Mouse (Mus musculus): ENCODE results near the gene Nfasc. TPM values are rescaled to one million over a fixed set of nuclear protein-coding genes. Genes with fewer than 3 reads are reported as not detected.

Nfasc gene
- polyA plus RNA-seq, 1 experiment from 2014 or later: 31.9 TPM

- H3K9me3 ChIP-seq: no peaks in the 10 kb centered on the region
- no peak overlapping the region for H3K4me3 ChIP-seq (replicated peaks)
- H3K9ac ChIP-seq: no peak overlapping the region
- 0 out of 2 replicates have a peak, but pooled peaks cover 6% of the 10 kb centered on the region for H3K27me3 ChIP-seq
- no peak overlapping the region for H3K4me2 ChIP-seq
- peaks cover 23% of the 10 kb centered on the region for H3K4me1 ChIP-seq
- no peak for ATAC-seq (ENCODE audit: low FRiP score)
- 83% methylated on average over 10 of the region's 10 CpGs for WGBS
- H3K36me3 ChIP-seq (replicated peaks): no peaks in the 10 kb centered on the region
- peak overlapping the region; percentile 74; the same call in 1 of the 2 replicates for H3K27ac ChIP-seq
Observed at GRCm38 (mm10) chr1:132765222-132765621, 23.6 kb upstream of the Nfasc start.

GRCm38 (mm10) chr1:132759390-132759789 lies 17.8 kb upstream of the Nfasc start:
- 60% methylated on average over 6 of the region's 6 CpGs for WGBS
- Histone ChIP-seq H3K27me3 (no peaks in the 10 kb centered on the region), H3K4me2 (no peak overlapping the region), H3K9me3 (no peaks in the 10 kb centered on the region), H3K36me3 (replicated peaks) (no peaks in the 10 kb centered on the region), H3K27ac (no peak overlapping the region), H3K4me3 (replicated peaks) (no peak overlapping the region), H3K9ac (no peak overlapping the region), H3K4me1 (peaks cover 9% of the 10 kb centered on the region; the same call in 1 of the 2 replicates)
- no peak for ATAC-seq (ENCODE audit: low FRiP score)

- peak overlapping the region; percentile 30 for H3K4me3 ChIP-seq (replicated peaks)
- no peaks in the 10 kb centered on the region for H3K27me3 ChIP-seq
- peak; percentile 91 for ATAC-seq (ENCODE audit: low FRiP score)
- 9% methylated on average over 24 of the region's 24 CpGs for WGBS
- H3K9ac ChIP-seq: peak overlapping the region; percentile 29; the same call in 1 of the 2 replicates
- peak overlapping the region; percentile 54 for H3K4me2 ChIP-seq
- peaks cover 9% of the 10 kb centered on the region; the same call in 1 of the 2 replicates for H3K4me1 ChIP-seq
- 0 out of 2 replicates have a peak overlapping the region, but pooled peaks have one; percentile 36 for H3K27ac ChIP-seq
- H3K36me3 ChIP-seq (replicated peaks): no peaks in the 10 kb centered on the region
- H3K9me3 ChIP-seq: no peaks in the 10 kb centered on the region
Observed at GRCm38 (mm10) chr1:132758656-132759370, 17.2 kb upstream of the Nfasc start.

DNA sequence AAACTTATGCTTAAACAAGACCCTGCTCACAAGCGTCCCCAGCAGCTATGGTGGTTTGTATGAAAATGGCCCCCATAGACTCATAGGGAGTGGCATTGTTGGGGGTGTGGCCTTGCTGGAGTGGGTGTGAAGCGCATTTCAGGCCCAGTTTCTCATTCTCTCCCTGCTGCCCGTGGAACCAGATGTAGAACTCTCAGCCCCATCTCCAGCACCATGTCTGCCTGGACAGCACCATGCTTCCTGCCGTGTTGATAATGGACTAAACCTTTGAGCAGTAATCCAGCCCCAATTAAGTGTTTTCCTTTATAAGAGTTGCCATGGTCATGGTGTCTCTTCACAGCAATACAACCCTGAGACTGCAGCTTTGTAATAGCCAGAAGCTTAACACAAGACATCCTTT lies 13.6 kb upstream of the Nfasc start:
- WGBS: 66% methylated on average over 4 of the region's 4 CpGs
- H3K9me3 ChIP-seq: no peaks in the 10 kb centered on the region
- H3K36me3 ChIP-seq (replicated peaks): no peaks in the 10 kb centered on the region
- H3K4me3 ChIP-seq (replicated peaks): no peak overlapping the region
- no peak for ATAC-seq (ENCODE audit: low FRiP score)
- H3K4me2 ChIP-seq: no peak overlapping the region
- H3K9ac ChIP-seq: no peak overlapping the region
- no peak overlapping the region for H3K27ac ChIP-seq
- peaks cover 9% of the 10 kb centered on the region; the same call in 1 of the 2 replicates for H3K4me1 ChIP-seq
- H3K27me3 ChIP-seq: no peaks in the 10 kb centered on the region

DNA sequence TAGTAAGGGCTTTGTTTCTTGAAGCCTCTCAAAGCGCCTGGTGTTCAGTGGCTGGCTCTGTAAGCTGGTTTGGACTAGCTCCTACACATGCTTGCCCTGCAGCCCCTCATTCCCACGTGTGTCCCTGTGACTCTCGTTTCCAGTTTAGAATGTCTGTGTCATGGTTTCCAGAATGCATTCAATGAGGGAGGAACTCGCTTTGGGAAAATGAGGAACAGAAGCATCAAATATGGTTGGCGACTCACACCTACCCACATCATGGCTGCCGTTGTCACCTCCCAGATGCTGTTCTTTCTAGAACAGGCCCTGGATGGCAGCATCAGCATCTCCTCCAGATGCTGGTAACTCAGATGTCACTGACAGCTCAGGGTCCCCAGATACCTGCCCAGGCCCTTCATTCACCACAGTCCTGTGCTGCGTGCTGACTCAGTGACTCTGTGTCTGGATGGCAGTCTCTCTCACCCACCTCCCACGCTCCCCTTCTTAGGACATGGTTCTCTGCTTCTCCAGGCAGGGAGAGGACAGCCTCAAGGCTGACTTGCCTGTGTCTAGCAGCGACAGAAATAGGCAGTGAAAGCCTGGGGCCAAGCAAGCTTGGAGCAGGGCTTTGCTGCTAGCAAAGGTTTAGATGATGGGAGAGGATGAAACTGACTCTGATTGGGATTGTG lies 7.8 kb upstream of the Nfasc start:
- no peak overlapping the region for H3K9ac ChIP-seq
- no peaks in the 10 kb centered on the region for H3K27me3 ChIP-seq
- no peak overlapping the region for H3K4me3 ChIP-seq (replicated peaks)
- no peak overlapping the region for H3K27ac ChIP-seq
- no peaks in the 10 kb centered on the region for H3K9me3 ChIP-seq
- no peaks in the 10 kb centered on the region for H3K36me3 ChIP-seq (replicated peaks)
- ATAC-seq (ENCODE audit: low FRiP score): no peak
- H3K4me1 ChIP-seq: no peaks in the 10 kb centered on the region
- WGBS: 76% methylated on average over 9 of the region's 9 CpGs
- no peak overlapping the region for H3K4me2 ChIP-seq

DNA sequence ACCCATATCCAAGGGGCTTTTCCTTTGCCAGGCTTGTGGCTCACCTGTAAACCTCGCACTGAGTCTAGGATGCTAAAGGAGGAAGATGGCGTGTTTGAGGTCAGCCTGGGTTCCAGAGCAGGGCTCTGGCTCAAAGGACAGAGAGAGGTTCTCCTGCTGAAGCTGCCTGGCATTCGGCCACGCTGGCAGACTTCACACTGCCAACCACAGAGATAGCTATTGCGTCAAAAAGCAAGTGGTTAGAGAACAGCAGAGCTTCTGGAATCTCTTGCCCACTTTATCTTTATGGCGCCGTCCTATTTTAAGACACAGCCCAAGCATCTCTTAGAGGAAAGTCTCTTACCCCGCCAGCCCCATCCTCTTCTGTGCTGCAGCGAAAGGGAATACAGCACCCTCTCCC lies 4.7 kb upstream of the Nfasc start:
- H3K9ac ChIP-seq: no peak overlapping the region
- H3K27me3 ChIP-seq: peaks cover 13% of the 10 kb centered on the region; the same call in 1 of the 2 replicates
- no peak overlapping the region for H3K27ac ChIP-seq
- peaks cover 7% of the 10 kb centered on the region for H3K4me1 ChIP-seq
- H3K4me2 ChIP-seq: no peak overlapping the region
- no peak for ATAC-seq (ENCODE audit: low FRiP score)
- H3K4me3 ChIP-seq (replicated peaks): no peak overlapping the region
- WGBS: 92% methylated on average over 9 of the region's 9 CpGs
- no peaks in the 10 kb centered on the region for H3K36me3 ChIP-seq (replicated peaks)
- H3K9me3 ChIP-seq: no peaks in the 10 kb centered on the region

GRCm38 (mm10) chr1:132745636-132746035 lies 4.0 kb upstream of the Nfasc start:
- H3K4me3 ChIP-seq (replicated peaks): no peak overlapping the region
- H3K27ac ChIP-seq: no peak overlapping the region
- no peak overlapping the region for H3K4me2 ChIP-seq
- no peak overlapping the region for H3K9ac ChIP-seq
- WGBS: 82% methylated on average over 6 of the region's 6 CpGs
- ATAC-seq (ENCODE audit: low FRiP score): no peak
- H3K36me3 ChIP-seq (replicated peaks): no peaks in the 10 kb centered on the region
- H3K9me3 ChIP-seq: no peaks in the 10 kb centered on the region
- H3K27me3 ChIP-seq: peaks cover 16% of the 10 kb centered on the region; the same call in 1 of the 2 replicates
- peaks cover 13% of the 10 kb centered on the region for H3K4me1 ChIP-seq

- H3K27me3 ChIP-seq: peaks cover 56% of the 10 kb centered on the region
- H3K4me2 ChIP-seq: peak overlapping the region; percentile 75
- WGBS: 1% methylated on average over 11 of the region's 11 CpGs
- no peaks in the 10 kb centered on the region for H3K36me3 ChIP-seq (replicated peaks)
- peak overlapping the region; percentile 87 for H3K27ac ChIP-seq
- H3K4me3 ChIP-seq (replicated peaks): peak overlapping the region; percentile 64
- ATAC-seq (ENCODE audit: low FRiP score): peak; percentile 31
- peaks cover 74% of the 10 kb centered on the region for H3K4me1 ChIP-seq
- H3K9me3 ChIP-seq: no peaks in the 10 kb centered on the region
- peak overlapping the region; percentile 78; the same call in 1 of the 2 replicates for H3K9ac ChIP-seq
Observed at GRCm38 (mm10) chr1:132739077-132739521, 2.5 kb downstream of the Nfasc start.

DNA sequence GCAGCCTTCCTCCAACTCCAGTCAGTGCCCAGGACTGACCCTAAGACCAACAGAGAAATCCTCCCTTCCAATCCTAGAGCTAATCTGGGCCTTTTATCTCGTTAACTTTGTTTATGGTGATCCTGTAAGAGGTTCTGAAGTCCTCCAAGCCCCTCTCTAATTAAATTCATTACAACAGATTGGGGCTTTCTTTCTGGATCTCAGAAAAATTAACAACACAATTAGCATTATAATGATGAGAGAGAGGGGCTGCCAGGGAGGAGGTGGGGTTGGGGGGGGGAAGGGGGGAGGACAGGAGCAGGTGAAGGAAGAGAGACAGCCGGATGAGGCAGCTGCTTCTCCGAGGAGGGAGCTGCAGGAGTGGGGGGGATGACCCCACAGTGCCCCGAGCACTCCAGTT lies 5.4 kb downstream of the Nfasc start:
- peaks cover 87% of the 10 kb centered on the region for H3K4me1 ChIP-seq
- peak overlapping the region; percentile 61 for H3K27ac ChIP-seq
- no peaks in the 10 kb centered on the region for H3K36me3 ChIP-seq (replicated peaks)
- peaks cover 43% of the 10 kb centered on the region for H3K27me3 ChIP-seq
- no peaks in the 10 kb centered on the region for H3K9me3 ChIP-seq
- ATAC-seq (ENCODE audit: low FRiP score): no peak
- no peak overlapping the region for H3K9ac ChIP-seq
- WGBS: 2% methylated on average over 4 of the region's 4 CpGs
- no peak overlapping the region for H3K4me3 ChIP-seq (replicated peaks)
- H3K4me2 ChIP-seq: peak overlapping the region; percentile 3; the same call in 1 of the 2 replicates

GRCm38 (mm10) chr1:132733873-132734447 lies 7.6 kb downstream of the Nfasc start:
- 44% methylated on average over 9 of the region's 9 CpGs for WGBS
- Histone ChIP-seq H3K27me3 (peaks cover 30% of the 10 kb centered on the region), H3K4me3 (replicated peaks) (no peak overlapping the region), H3K4me1 (peaks cover 66% of the 10 kb centered on the region), H3K4me2 (no peak overlapping the region), H3K9ac (no peak overlapping the region), H3K27ac (no peak overlapping the region), H3K36me3 (replicated peaks) (no peaks in the 10 kb centered on the region), H3K9me3 (no peaks in the 10 kb centered on the region)
- ATAC-seq (ENCODE audit: low FRiP score): no peak

DNA sequence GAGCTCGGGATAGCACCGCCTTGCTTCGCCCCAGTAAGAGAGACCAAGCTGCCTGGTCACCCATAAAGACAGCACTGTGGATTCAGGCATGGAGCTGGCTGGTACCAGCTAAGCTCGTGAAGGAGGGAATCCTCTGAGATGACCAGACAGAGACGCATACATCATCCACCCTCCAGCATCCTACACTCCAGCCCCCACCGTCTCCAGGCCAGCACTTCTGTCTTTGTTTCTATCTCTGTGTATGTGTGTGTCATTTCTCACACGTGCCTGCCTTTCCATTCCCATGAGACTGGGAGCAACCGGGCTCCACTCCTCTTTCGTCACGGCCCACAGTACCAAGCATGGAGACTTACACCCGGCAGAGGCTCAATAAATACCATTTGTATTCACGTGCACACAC lies 9.3 kb downstream of the Nfasc start:
- WGBS: 78% methylated on average over 12 of the region's 12 CpGs
- H3K27me3 ChIP-seq: peaks cover 13% of the 10 kb centered on the region
- peak; percentile 18; the same call in 1 of the 2 replicates for ATAC-seq (ENCODE audit: low FRiP score)
- H3K9me3 ChIP-seq: no peaks in the 10 kb centered on the region
- peaks cover 62% of the 10 kb centered on the region for H3K4me1 ChIP-seq
- no peak overlapping the region for H3K9ac ChIP-seq
- no peak overlapping the region for H3K4me3 ChIP-seq (replicated peaks)
- no peak overlapping the region for H3K27ac ChIP-seq
- no peak overlapping the region for H3K4me2 ChIP-seq
- no peaks in the 10 kb centered on the region for H3K36me3 ChIP-seq (replicated peaks)

DNA sequence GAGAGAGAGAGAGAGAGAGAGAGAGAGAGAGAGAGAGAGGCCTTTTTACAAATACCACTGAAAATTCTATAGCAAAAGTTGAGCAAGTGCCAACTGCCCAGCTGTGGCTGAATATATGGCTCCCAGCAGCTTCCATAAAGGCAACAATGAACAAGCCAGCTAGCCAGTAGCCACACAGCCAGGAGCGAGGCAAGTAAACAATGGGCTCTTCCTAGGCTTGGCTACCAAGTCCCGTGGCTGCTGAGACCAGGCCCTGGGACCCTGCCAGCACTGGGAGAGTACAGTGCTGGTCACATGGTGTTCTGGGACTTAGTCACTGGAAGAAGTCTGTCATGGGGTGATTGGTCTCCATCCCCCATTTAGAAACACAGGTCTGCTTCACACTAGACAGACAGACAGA lies 14.0 kb downstream of the Nfasc start:
- H3K27ac ChIP-seq: 0 out of 2 replicates have a peak overlapping the region, but pooled peaks have one; percentile 8
- no peak overlapping the region for H3K4me2 ChIP-seq
- no peaks in the 10 kb centered on the region for H3K9me3 ChIP-seq
- ATAC-seq (ENCODE audit: low FRiP score): no peak
- peaks cover 30% of the 10 kb centered on the region for H3K4me1 ChIP-seq
- H3K36me3 ChIP-seq (replicated peaks): no peaks in the 10 kb centered on the region
- H3K4me3 ChIP-seq (replicated peaks): no peak overlapping the region
- 35% methylated on average over 2 of the region's 2 CpGs for WGBS
- no peak overlapping the region for H3K9ac ChIP-seq
- H3K27me3 ChIP-seq: no peaks in the 10 kb centered on the region

All from forebrain, embryonic 12.5 days (tissue).